8 mouse cellular contexts compared by ENCODE assay signal in the genomic region with DNA sequence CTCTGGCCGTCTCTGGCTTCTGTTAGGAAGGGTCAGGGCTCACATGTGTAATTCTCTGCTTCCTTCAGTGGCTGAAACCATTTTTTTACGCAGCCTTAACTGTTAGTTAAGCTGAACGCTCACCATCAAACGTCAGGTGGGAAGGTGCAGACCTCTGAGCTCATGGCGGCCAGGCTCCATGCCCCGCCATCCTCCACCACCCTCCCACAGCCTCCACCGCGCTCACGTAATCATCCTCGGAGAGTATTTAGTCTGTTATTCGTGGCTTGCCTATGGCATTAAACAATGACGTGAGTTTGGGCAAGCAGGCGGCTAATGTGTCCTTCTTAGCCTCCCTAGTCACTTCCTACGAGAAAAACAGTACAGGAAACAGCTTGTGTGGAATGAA.
A peak's percentile ranks its signal among the peaks of the same experiment; 100 is the strongest.
DNase-seq lines count a peak whose midpoint lies in the region; ATAC-seq and TF ChIP-seq lines count a peak whose summit lies in the region.

No protein-coding gene starts in this region.

- 0 out of 2 replicates have a peak, but pooled peaks cover 4% of the 10 kb centered on the region for H3K27me3 ChIP-seq in embryonic facial prominence, embryonic 13.5 days
- H3K27me3 ChIP-seq in forebrain, postnatal 0 days (ENCODE audit: insufficient read depth, low read length) = no peaks in the 10 kb centered on the region
- 0 out of 2 replicates have a peak, but pooled peaks cover 2% of the 10 kb centered on the region for H3K27me3 ChIP-seq in midbrain, embryonic 13.5 days

- peak; percentile 17 for DNase-seq in left cerebral cortex, adult 11 months (ENCODE audit: low spot score)
- no peak for DNase-seq in left cerebral cortex, postnatal 10 days (ENCODE audit: extremely low spot score in 1 of 2, low spot score in 2 of 2)
- no peak for DNase-seq in forebrain, postnatal 0 days
- DNase-seq in cerebellum, adult 9-11 months = no peak
- no peak for DNase-seq in layer of hippocampus, adult 9-10 months (ENCODE audit: low spot score)
- no peak for DNase-seq in cerebellum, adult 8-10 months

- H3K27ac ChIP-seq in embryonic facial prominence, embryonic 13.5 days = peak overlapping the region; percentile 51; the same call in 1 of the 2 replicates
- no peak overlapping the region for H3K27ac ChIP-seq in forebrain, postnatal 0 days (ENCODE audit: low read depth, low read length)
- H3K27ac ChIP-seq in midbrain, embryonic 13.5 days = no peak overlapping the region

- H3K36me3 ChIP-seq in embryonic facial prominence, embryonic 13.5 days = peaks cover 3% of the 10 kb centered on the region
- no peaks in the 10 kb centered on the region for H3K36me3 ChIP-seq in forebrain, postnatal 0 days (ENCODE audit: insufficient read depth)
- H3K36me3 ChIP-seq in midbrain, embryonic 13.5 days = no peaks in the 10 kb centered on the region

- H3K4me2 ChIP-seq in embryonic facial prominence, embryonic 13.5 days = peak overlapping the region; percentile 57
- H3K4me2 ChIP-seq in forebrain, postnatal 0 days (ENCODE audit: low read depth) = peak overlapping the region; percentile 36
- H3K4me2 ChIP-seq in midbrain, embryonic 13.5 days (replicated peaks) = peak overlapping the region; percentile 31

- ATAC-seq in embryonic facial prominence, embryonic 13.5 days (ENCODE audit: insufficient number of reproducible peaks, insufficient read depth, low FRiP score, low TSS enrichment, low read depth) = no peak
- peak; percentile 49; the same call in 1 of the 2 replicates for ATAC-seq in forebrain, postnatal 0 days
- ATAC-seq in midbrain, embryonic 13.5 days = no peak

- H3K4me1 ChIP-seq in embryonic facial prominence, embryonic 13.5 days = peaks cover 39% of the 10 kb centered on the region
- H3K4me1 ChIP-seq in forebrain, postnatal 0 days (ENCODE audit: insufficient read depth) = no peaks in the 10 kb centered on the region; the same call in 1 of the 2 replicates
- peaks cover 11% of the 10 kb centered on the region for H3K4me1 ChIP-seq in midbrain, embryonic 13.5 days (replicated peaks)

- no peak overlapping the region for H3K9ac ChIP-seq in embryonic facial prominence, embryonic 13.5 days
- H3K9ac ChIP-seq in forebrain, postnatal 0 days = no peak overlapping the region
- no peak overlapping the region; the same call in 1 of the 2 replicates for H3K9ac ChIP-seq in midbrain, embryonic 13.5 days (replicated peaks)

- 44% methylated on average over 14 of the region's 14 CpGs for WGBS in embryonic facial prominence, embryonic 13.5 days
- WGBS in forebrain, postnatal 0 days = 57% methylated on average over 14 of the region's 14 CpGs
- WGBS in midbrain, embryonic 13.5 days = 74% methylated on average over 14 of the region's 14 CpGs

- intact Hi-C loops in left cerebral cortex, postnatal 10 days (cut with DNase I) = no loop called here

- peak overlapping the region; percentile 23 for H3K4me3 ChIP-seq in embryonic facial prominence, embryonic 13.5 days
- H3K4me3 ChIP-seq in forebrain, postnatal 0 days (ENCODE audit: low read depth, low read length) = no peak overlapping the region
- H3K4me3 ChIP-seq in midbrain, embryonic 13.5 days (replicated peaks) = no peak overlapping the region

- peaks cover 3% of the 10 kb centered on the region; the same call in 1 of the 2 replicates for H3K9me3 ChIP-seq in embryonic facial prominence, embryonic 13.5 days
- H3K9me3 ChIP-seq in forebrain, postnatal 0 days (ENCODE audit: low read length) = no peaks in the 10 kb centered on the region
- H3K9me3 ChIP-seq in midbrain, embryonic 13.5 days = no peaks in the 10 kb centered on the region

- no peak for TF ChIP-seq CTCF in forebrain, postnatal 0 days (IDR thresholded peaks at IDR 0.05; ENCODE audit: low read depth)
